Mouse (Mus musculus) stomach, postnatal 0 days (tissue): ENCODE measurements at regions not wholly inside any gene's neighbourhood (a gene's known extent, or its start where the extent isn't known, plus 50 kb on each side); places are given as distances from the start of the nearest gene placed in this dataset.

ENCODE experiments used
- ATAC-seq: fragments of 200-750 bp; cut with Nextera tagmentation; 2 replicates; pipeline ENCODE4 v1.8.0; 2017; ENCODE audit not compliant: low FRiP score, low TSS enrichment
- DNase-seq: peaks from one replicate; pipeline ENCODE4 v3.0.0-alpha.2; 2016; ENCODE audit warnings: low spot score
- H3K27ac ChIP-seq: fragments of 300-500 bp; sonication (generic); replicated peaks from 2 replicates; pipeline ENCODE4 v1.5.1; 2014; ENCODE audit warnings: mild to moderate bottlenecking, control low read depth
- H3K27me3 ChIP-seq: fragments of 300-500 bp; sonication (generic); 2 replicates; pipeline ENCODE4 v1.6.1; 2014; ENCODE audit warnings: low read length; ENCODE audit not compliant: control insufficient read depth, insufficient read depth
- H3K36me3 ChIP-seq: fragments of 300-500 bp; sonication (generic); 2 replicates; pipeline ENCODE4 v1.6.1; 2014; ENCODE audit warnings: low read length, mixed read lengths; ENCODE audit not compliant: control insufficient read depth, insufficient read depth
- H3K4me1 ChIP-seq: fragments of 300-500 bp; sonication (generic); replicated peaks from 2 replicates; pipeline ENCODE4 v1.6.1; 2014; ENCODE audit warnings: antibody characterized with exemption; ENCODE audit not compliant: control insufficient read depth, insufficient read depth
- H3K4me2 ChIP-seq: fragments of 300-500 bp; sonication (generic); replicated peaks from 2 replicates; pipeline ENCODE4 v1.6.1; 2014; ENCODE audit warnings: low read depth, mild to moderate bottlenecking, control low read depth, moderate library complexity
- H3K4me3 ChIP-seq: fragments of 300-500 bp; sonication (generic); 2 replicates; pipeline ENCODE4 v1.5.1; 2014; ENCODE audit warnings: low read depth, low read length, control low read depth
- H3K9ac ChIP-seq: fragments of 300-500 bp; sonication (generic); 2 replicates; pipeline ENCODE4 v1.6.1; 2014; ENCODE audit warnings: mild to moderate bottlenecking, low read length, control low read depth, mixed read lengths
- H3K9me3 ChIP-seq: fragments of 300-500 bp; sonication (generic); 2 replicates; pipeline ENCODE4 v1.6.1; 2016; ENCODE audit warnings: low read length; ENCODE audit not compliant: control insufficient read depth
- CTCF ChIP-seq: IDR thresholded peaks from 2 replicates; pipeline ENCODE4 v1.5.1; 2016; ENCODE audit warnings: antibody characterized with exemption, low read depth, mild to moderate bottlenecking, moderate library complexity
- EP300 ChIP-seq: optimal IDR thresholded peaks from 2 replicates; pipeline ENCODE3; 2016; ENCODE audit warnings: antibody characterized with exemption
- WGBS: fragments of 180-500 bp; shearing (Covaris S2); extraction: QIAGEN DNeasy Blood & Tissue Kit; methylation state at CpG from one replicate; pipeline ENCODE4 v1.1.7; 2014; 5-methylcytosine and 5-hydroxymethylcytosine counted together

- Histone ChIP-seq H3K27me3 (no peaks in the 10 kb centered on the region), H3K4me1 (no peaks in the 10 kb centered on the region), H3K4me2 (no peak overlapping the region), H3K27ac (no peak overlapping the region), H3K36me3 (no peaks in the 10 kb centered on the region), H3K9ac (no peak overlapping the region), H3K4me3 (no peak overlapping the region), H3K9me3 (no peaks in the 10 kb centered on the region)
- TF ChIP-seq EP300 (no peak), CTCF (no peak)
- DNase-seq (no peak), ATAC-seq (no peak)
- 60% methylated on average over 8 of the region's 8 CpGs for WGBS
These were observed 231.3 kb downstream of the Ajap1 start for GRCm38 (mm10) chr4:153251311-153251710.

- WGBS: 9% methylated on average over 12 of the region's 12 CpGs
- H3K4me2 ChIP-seq: no peak overlapping the region
- ATAC-seq (no peak), DNase-seq (no peak)
- H3K9ac ChIP-seq: no peak overlapping the region
- no peaks in the 10 kb centered on the region for H3K9me3 ChIP-seq
- H3K4me1 ChIP-seq: no peaks in the 10 kb centered on the region
- H3K27ac ChIP-seq: no peak overlapping the region
- H3K4me3 ChIP-seq: no peak overlapping the region
- H3K36me3 ChIP-seq: no peaks in the 10 kb centered on the region
- H3K27me3 ChIP-seq: no peaks in the 10 kb centered on the region
- TF ChIP-seq EP300: no peak
- no peak for TF ChIP-seq CTCF
These were observed 245.9 kb downstream of the Ajap1 start for GRCm38 (mm10) chr4:153236680-153237079.

DNA sequence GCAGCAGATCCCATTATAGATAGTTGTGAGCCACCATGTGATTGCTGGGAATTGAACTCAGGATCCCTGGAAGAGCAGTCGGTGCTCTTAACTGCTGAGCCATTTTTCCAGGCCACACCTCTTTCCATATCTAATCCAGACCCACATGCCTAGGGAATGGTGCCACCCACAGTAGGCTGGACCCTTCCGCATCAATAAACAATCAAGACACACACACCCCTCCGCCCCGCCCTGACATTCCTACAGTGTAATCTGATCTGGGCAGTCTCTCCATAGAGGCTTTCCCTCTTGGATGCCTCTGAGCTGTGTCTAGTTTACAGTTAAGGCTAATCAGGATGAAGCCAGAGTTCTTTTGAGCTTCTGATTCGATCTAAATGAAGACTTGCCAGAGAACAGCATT, 248.8 kb downstream of the Ajap1 start:
- Histone ChIP-seq H3K4me2 (no peak overlapping the region), H3K36me3 (no peaks in the 10 kb centered on the region), H3K9ac (no peak overlapping the region), H3K4me1 (no peaks in the 10 kb centered on the region), H3K4me3 (no peak overlapping the region), H3K27me3 (no peaks in the 10 kb centered on the region), H3K27ac (no peak overlapping the region), H3K9me3 (no peaks in the 10 kb centered on the region)
- DNase-seq (no peak), ATAC-seq (no peak)
- TF ChIP-seq CTCF: no peak
- no peak for TF ChIP-seq EP300
- 51% methylated on average over 5 of the region's 5 CpGs for WGBS

DNA sequence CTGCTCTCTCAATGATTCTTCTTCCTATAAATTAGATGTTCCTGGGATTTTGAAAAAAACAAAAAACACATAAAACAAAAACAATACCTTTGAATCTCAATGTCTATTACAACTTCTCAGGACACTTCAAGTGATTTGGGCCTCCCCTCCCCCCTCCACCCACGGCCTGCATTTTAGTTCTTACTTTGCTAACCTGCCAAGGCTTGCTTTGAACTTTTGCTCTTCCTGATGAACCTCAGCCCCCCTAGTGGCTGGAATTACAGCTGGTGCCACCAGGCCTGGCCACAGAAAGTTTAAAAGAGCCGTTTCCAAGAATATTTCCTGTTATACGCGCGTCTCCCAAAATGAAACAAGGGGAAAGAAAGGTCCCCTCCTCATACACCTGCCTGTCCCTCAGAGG, 253.4 kb downstream of the Ajap1 start:
- no peak for ATAC-seq

DNA sequence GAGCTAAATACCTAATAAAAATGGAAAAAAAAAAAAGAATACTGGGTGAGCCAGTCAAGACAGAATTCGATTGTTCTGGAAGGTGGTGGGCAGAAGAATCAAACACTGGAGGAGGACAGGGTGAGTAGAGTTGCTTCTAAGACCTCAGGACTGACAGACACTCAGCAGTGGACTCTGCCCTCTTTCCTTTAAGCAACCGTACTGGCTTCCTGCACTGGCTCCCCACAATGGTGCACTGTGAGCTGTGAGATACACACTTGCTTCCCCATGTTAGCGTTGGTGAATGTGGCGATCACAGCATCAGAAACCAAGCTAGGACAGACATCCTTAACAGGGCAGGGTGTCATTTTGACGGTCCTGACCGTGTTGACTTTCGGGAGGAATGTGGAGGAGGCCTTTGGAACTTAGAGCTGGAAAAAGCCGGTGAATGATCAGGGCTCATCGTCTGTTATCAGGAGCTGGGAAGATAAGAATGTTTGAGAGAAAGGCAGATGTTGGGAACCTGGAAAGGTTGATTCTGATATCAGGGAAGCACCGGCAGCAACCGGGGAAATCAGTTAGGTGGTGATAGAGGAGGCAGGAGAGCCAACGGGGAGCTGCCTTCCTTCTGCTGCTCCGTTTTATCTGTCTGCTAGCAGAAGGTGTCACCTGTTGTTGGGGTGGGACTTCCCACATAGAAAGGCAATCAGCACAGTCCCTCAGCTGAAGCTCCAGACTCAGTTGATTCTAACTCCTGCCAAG, 254.8 kb downstream of the Ajap1 start:
- H3K9ac ChIP-seq: no peak overlapping the region
- TF ChIP-seq CTCF (no peak), EP300 (no peak)
- H3K9me3 ChIP-seq: no peaks in the 10 kb centered on the region
- H3K4me1 ChIP-seq: no peaks in the 10 kb centered on the region
- ATAC-seq (no peak), DNase-seq (no peak)
- H3K27ac ChIP-seq: no peak overlapping the region
- no peaks in the 10 kb centered on the region for H3K36me3 ChIP-seq
- H3K4me3 ChIP-seq: no peak overlapping the region
- H3K27me3 ChIP-seq: no peaks in the 10 kb centered on the region
- 43% methylated on average over 13 of the region's 13 CpGs for WGBS
- no peak overlapping the region for H3K4me2 ChIP-seq

More for the DNA sequence above, 253.4 kb downstream of the Ajap1 start:
- Histone ChIP-seq H3K27me3 (no peaks in the 10 kb centered on the region), H3K4me3 (no peak overlapping the region), H3K4me1 (no peaks in the 10 kb centered on the region), H3K9ac (no peak overlapping the region), H3K36me3 (no peaks in the 10 kb centered on the region), H3K9me3 (no peaks in the 10 kb centered on the region), H3K27ac (no peak overlapping the region), H3K4me2 (no peak overlapping the region)
- no peak for DNase-seq
- 52% methylated on average over 5 of the region's 5 CpGs for WGBS
- peak; percentile 31; the same call in 1 of the 2 replicates for TF ChIP-seq CTCF
- TF ChIP-seq EP300: no peak

DNA sequence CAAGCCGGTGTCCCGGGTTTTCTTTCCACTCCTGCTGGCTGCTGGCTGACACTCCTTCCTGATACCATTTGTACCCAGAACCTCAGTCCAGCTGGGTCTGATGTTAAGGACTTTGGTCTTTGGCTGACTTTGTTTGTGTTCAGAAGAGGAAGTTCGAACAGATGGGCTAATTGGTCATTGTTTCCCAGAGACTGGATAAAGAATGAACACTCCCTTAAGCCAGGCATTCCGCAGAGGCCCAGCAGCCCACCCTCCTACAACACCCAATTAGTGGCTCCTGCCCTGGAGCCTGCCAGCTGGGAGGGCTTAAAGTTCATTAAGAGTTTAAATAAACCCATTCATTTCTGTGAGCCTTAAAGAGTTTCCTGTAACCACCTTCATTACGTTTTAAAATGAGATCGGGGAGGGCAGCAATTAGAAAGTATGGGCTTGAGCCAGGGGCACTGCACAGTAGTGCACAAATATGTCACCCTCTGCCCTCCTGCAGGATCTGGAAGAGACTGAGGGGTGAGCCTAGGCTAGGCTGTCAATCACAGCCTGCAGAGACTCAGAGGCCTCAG, 257.9 kb downstream of the Ajap1 start:
- no peaks in the 10 kb centered on the region for H3K36me3 ChIP-seq
- H3K9ac ChIP-seq: no peak overlapping the region
- H3K27me3 ChIP-seq: no peaks in the 10 kb centered on the region
- DNase-seq: no peak
- ATAC-seq: peak; percentile 32; the same call in 1 of the 2 replicates
- H3K4me1 ChIP-seq: no peaks in the 10 kb centered on the region
- H3K27ac ChIP-seq: no peak overlapping the region
- no peaks in the 10 kb centered on the region for H3K9me3 ChIP-seq
- TF ChIP-seq EP300: no peak
- TF ChIP-seq CTCF: no peak
- 27% methylated on average over 6 of the region's 6 CpGs for WGBS
- H3K4me3 ChIP-seq: no peak overlapping the region
- no peak overlapping the region for H3K4me2 ChIP-seq
